Mouse (Mus musculus) bone marrow, adult 2 months (tissue): ENCODE results near the gene Phlda1. TPM values are rescaled to one million over a fixed set of nuclear protein-coding genes. Genes with fewer than 3 reads are reported as not detected.
"Not testable (repeated sequence)": the region's sequence is repeated elsewhere in the genome, so short reads cannot be mapped to it uniquely, and the experiment has no call there.

Source experiments
- H3K27ac ChIP-seq: fragments of 200-500 bp; 2 replicates; pipeline ENCODE4 v1.5.1; 2012; ENCODE audit warnings: low read depth, mild to moderate bottlenecking, control low read depth, inconsistent platforms, low read length; ENCODE audit not compliant: control insufficient read depth, poor library complexity, insufficient read depth
- H3K4me1 ChIP-seq: fragments of 200-500 bp; 2 replicates; pipeline ENCODE4 v1.6.1; 2011; ENCODE audit warnings: low read length; ENCODE audit not compliant: control insufficient read depth, insufficient read depth
- H3K4me3 ChIP-seq: fragments of 200-500 bp; replicated peaks from 2 replicates; pipeline ENCODE3; 2011; ENCODE audit warnings: mild to moderate bottlenecking, low read depth, low read length, control low read depth; ENCODE audit not compliant: control insufficient read depth
- CTCF ChIP-seq: fragments of 200-500 bp; IDR thresholded peaks from 2 replicates; pipeline ENCODE4 v1.5.1; 2011; ENCODE audit warnings: low read length, control low read depth; ENCODE audit not compliant: control insufficient read depth, insufficient read depth
- POLR2A ChIP-seq: fragments of 200-500 bp; IDR thresholded peaks from 2 replicates; pipeline ENCODE4 v1.6.1; 2011; ENCODE audit warnings: low read depth, mild to moderate bottlenecking, control low read depth, low read length, borderline replicate concordance; ENCODE audit not compliant: control insufficient read depth
- WGBS: fragments of 180-500 bp; shearing (Covaris S2); methylation state at CpG from one replicate; pipeline ENCODE4 v1.1.7; 2018; 5-methylcytosine and 5-hydroxymethylcytosine counted together
- polyA plus RNA-seq: library from polyadenylated mRNA; stranded (reverse); fragments of >200 nt; gene quantifications from 2 replicates; pipeline ENCODE4 v1.2.4, GENCODE M21; 2011; ENCODE audit warnings: low replicate concordance; ENCODE audit not compliant: missing spikeins, insufficient read depth, insufficient read length

Gene Phlda1
- polyA plus RNA-seq, 1 experiment: 14.9 TPM

DNA sequence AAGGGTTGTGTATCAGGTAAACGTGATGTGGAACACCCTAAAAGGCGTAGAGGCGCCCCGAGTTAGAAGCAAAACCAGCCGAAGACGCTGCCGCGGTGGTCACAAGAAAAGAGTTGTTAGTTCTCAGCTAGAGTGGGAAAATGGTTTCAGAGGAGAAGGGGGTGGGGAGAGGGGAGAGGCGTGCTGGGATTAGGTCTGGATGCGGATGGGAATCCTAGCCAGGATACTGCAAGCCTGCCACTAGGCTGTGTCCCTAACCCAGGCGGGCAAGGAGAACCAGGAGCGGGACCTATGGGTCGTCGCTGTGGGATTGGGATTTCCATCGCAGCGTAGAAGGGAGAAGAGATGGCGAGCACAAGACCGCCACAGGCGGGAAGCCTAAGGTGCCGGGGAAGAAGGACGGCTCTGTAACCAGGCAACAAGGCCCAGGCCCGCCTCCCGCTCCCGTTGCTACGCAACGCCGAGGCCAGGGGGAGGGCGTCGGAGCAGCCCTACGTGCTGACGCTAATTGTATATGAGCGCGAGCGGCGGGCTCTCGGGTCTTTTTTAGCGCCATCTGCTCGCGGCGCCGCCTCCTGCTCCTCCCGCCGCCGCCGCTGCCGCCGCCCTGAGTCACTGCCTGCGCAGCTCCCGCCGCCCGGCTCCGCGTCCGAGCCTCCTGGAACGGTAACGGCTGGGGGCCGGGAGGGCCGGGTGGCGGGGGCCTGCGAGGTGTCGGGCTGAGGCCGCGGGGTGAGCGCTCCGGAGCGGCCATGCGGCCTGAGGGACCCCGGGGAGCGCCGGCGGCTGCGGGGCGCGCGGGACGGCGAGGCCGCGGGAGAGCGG is 33.2 kb upstream of the Phlda1 start, which contains the start of gene Nap1l1:
Gene Nap1l1 (plus strand): TSS at position 538 of the 825 bp plus-strand sequence.
- Histone ChIP-seq H3K27ac (peak within 1 kb of the TSS; percentile 87), H3K4me1 (peaks cover 2% of the 10 kb centered on the region; the same call in 1 of the 2 replicates), H3K4me3 (peak within 1 kb of the TSS; percentile 88)
- TF ChIP-seq CTCF: no peak
- TF ChIP-seq POLR2A: peak; percentile 53; the same call in 1 of the 2 replicates
- WGBS: 5% methylated on average over 80 of the region's 80 CpGs

DNA sequence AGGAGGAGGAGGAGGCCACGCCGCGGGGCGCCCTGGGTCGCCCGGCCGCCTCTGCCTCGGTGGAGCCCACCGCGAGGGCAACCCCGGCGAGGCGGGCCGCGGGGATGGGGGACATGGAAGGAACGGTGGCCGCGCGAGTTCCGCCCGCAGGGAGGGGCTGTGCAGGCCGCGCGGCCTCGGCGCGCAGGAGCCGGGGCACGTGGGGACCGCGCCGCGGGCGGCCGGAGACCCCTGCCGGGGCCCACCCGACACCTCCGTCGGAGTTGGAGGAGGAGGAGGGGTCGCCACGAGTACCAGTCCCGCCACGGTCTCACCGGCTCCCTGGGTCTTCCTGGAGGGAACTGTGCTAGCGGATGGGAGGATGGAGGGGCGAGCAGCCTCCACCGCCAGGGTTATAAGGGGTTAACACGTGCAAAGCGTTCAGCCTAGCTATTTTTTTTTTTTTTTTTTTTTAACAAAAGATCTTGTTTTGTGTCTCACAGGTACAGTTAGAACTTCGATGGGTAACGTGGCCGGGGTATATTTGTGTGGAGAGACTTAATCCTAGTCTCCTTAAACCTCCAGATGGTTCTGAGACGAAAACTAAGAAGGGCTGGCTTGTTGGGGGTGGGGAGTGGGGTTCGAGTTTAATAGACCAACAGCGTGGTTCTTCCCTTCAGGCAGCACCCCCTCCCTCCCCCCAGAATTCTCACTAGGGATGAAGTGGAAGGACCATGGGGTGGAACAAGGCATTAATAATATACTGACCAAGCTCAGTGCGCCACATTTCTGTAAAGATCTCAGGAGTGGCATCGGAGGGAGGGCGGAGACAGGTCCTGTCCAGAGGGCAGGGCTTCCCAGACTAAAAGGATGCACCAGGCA is 32.3 kb upstream of the Phlda1 start:
- Histone ChIP-seq H3K27ac (peak overlapping the region; percentile 87), H3K4me1 (peaks cover 2% of the 10 kb centered on the region; the same call in 1 of the 2 replicates), H3K4me3 (peak overlapping the region; percentile 88)
- TF ChIP-seq CTCF: no peak
- TF ChIP-seq POLR2A: peak; percentile 28; the same call in 1 of the 2 replicates
- WGBS: 1% methylated on average over 57 of the region's 58 CpGs

DNA sequence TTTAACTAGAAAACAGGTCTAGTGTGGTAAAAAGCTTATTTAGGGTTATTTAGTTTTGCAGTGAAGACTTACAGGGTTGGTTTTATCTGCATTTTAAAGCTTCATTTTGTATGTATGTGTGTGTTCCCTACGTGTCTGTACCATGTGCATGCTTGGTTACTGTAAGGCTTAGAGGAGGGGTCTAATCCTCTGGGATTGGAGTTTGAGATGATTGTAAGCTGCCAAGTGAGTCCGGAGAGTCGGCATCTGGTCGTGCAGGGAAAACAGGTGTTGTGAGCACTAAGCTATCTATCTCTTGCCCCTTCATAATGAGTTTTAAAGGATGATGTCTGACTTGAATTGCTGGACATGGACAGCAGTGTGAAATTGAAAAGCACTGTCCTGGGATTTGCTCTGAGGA is 29.8 kb upstream of the Phlda1 start:
- Histone ChIP-seq H3K4me1 (peaks cover 2% of the 10 kb centered on the region; the same call in 1 of the 2 replicates), H3K4me3 (no peak overlapping the region), H3K27ac (no peak overlapping the region)
- WGBS: 86% methylated on average over 4 of the region's 4 CpGs
- no peak for TF ChIP-seq CTCF
- TF ChIP-seq POLR2A: no peak

DNA sequence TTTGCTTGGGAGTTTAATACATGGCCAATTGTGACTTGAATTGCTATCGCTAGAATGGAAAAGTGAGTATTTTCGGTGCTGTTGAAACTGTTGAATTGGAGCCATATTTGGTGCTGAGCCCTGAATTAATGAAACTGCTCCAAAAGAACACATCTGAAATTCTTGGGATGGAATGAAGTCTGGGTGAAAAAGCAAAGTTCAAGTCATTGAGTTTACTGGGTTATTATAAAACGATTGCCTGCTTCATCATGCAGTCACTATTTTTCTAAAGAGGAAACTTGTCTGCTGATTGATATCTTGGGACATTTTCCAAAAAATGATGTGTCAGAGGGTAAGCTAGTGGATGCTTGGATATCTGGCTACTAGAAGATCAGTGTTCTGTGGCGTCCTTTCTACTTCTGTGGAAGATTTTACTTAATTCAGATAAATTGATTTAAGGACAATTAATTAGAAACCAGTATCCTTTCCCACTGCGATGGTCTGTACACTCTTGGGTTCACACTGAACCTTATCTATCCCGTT is 29.0 kb upstream of the Phlda1 start:
- H3K4me1 ChIP-seq: peaks cover 2% of the 10 kb centered on the region; the same call in 1 of the 2 replicates
- TF ChIP-seq CTCF (no peak), POLR2A (no peak)
- 60% methylated on average over 6 of the region's 6 CpGs for WGBS

DNA sequence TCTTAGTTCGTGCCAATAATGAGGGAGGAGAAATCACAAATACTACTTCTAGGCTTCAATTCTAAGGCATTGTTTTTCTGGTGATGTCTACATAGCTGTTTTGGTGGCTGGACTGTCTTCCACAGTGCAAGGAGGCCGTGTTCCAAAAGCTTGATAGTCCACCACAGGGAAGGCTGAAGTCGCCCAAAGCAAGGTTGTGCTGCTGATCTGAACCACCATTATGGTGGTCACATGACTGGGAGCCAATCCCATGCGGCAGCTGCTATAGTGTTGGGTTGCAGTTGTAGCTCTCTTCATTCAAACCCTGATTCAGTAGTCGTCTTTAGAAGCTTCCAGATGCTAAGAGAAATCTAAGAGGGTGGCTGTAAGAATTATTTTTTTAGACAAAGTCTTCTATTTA is 26.5 kb upstream of the Phlda1 start:
- H3K27ac ChIP-seq: no peak overlapping the region
- H3K4me3 ChIP-seq: no peak overlapping the region
- H3K4me1 ChIP-seq: no peaks in the 10 kb centered on the region; the same call in 1 of the 2 replicates
- WGBS: 88% methylated on average over 5 of the region's 5 CpGs
- no peak for TF ChIP-seq POLR2A

More for the DNA sequence above, 29.0 kb upstream of the Phlda1 start:
- H3K4me3 ChIP-seq: no peak overlapping the region
- no peak overlapping the region for H3K27ac ChIP-seq

DNA sequence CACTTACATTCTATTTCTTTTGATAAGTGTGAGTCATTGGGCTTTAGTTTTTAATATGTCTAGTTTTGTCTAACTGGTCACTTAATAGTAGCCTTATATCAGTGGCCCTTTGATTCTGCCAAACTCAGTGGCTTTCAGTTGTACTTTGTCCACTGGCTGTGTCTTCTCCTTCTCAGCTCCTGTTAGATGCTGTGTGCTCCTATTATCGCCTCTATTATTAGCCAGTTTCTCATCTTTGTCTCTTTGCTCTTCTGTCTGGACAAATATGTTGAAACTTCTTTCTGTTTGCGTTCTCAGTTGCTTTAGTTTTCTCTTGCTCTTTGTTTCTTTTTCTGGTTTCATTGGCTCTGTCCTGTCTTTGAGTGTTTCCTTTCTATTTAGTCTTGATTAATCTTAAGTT is 23.4 kb upstream of the Phlda1 start:
- H3K27ac ChIP-seq: no peak overlapping the region
- TF ChIP-seq CTCF (no peak), POLR2A (no peak)
- no peak overlapping the region for H3K4me3 ChIP-seq
- 88% methylated on average over 2 of the region's 2 CpGs for WGBS
- H3K4me1 ChIP-seq: no peaks in the 10 kb centered on the region; the same call in 1 of the 2 replicates

DNA sequence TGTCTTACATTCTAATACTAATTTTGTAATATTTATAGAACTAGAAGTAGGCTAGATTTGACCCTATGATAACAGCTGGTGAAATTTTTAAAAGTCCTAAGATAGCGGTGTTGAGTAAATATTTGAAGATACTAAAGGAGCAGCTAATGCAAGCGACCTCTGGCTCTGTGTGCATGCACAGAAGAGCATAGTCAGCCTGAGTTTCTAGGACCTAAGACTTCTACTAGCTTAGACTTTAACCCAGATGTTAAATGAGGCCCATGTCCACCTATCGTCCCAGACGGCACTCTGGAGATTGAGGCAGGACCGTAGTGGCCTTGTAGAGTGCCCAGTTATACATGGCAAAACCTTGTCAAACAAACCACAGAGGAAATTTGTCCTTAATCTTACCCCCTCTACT is 22.0 kb upstream of the Phlda1 start:
- no peak for TF ChIP-seq POLR2A
- TF ChIP-seq CTCF: no peak
- H3K4me3 ChIP-seq: no peak overlapping the region
- WGBS: 90% methylated on average over 5 of the region's 5 CpGs
- no peak overlapping the region for H3K27ac ChIP-seq
- H3K4me1 ChIP-seq: no peaks in the 10 kb centered on the region

DNA sequence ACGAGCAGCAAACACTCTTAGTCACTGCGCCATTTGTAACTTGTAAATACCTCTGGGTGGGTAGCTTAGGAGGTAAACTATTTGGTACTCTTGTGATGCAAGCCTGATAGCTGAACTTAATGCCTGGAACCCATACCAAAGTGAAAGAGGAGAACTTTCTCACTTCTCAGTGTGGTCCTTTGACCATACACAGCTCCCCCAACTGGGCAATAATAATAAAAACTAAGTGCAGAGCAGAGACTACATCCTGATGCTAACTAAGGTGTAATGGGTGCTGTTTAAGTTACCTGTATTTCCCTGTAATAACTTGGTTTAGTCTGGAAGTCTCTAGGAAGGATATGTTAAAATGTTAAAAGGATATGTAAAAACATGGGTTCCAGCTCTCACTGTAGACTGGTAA is 17.3 kb upstream of the Phlda1 start:
- no peak for TF ChIP-seq CTCF
- no peak for TF ChIP-seq POLR2A
- no peaks in the 10 kb centered on the region for H3K4me1 ChIP-seq
- WGBS: 93% methylated on average over 2 of the region's 2 CpGs
- no peak overlapping the region for H3K4me3 ChIP-seq
- H3K27ac ChIP-seq: no peak overlapping the region

DNA sequence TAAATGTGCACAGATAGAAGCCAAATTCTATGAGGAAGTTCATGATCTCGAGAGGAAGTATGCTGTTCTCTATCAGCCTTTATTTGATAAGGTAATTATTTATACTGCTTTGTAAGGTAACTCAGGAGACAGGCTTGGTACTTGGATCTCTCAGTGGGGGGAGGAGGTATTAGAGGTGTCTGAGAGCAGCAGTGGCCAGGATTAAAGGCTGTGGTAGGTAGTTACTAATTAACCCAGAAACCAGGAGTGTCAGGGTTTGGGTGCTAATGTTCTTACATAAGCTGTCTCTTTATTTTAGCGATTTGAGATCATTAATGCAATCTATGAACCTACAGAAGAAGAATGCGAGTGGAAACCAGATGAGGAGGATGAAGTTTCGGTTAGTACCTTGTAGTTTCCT is 16.0 kb upstream of the Phlda1 start:
- not testable (repeated sequence) for H3K27ac ChIP-seq, H3K4me1 ChIP-seq, H3K4me3 ChIP-seq
- WGBS: 74% methylated on average over 4 of the region's 4 CpGs
